Mouse (Mus musculus): ENCODE measurements around the gene Tmem222.

Gene Tmem222

DNA sequence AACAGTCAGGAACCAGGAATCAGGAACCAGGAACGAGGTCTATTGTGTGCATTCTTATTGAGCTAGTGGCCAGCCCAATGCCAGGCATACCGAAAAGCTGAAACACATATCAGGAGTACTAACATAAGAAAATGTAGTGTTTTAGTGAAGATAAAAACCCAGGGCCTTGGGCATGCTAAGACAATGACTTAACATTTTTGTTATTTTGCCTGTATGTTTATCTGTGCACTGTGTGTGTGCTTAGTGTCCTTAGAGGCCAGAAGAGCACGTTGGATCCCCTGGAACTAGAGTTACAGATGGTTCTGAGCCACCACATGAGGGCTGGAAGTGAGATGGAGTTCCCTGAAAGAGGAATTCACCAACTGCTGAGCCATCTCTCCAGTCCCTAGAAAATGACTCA lies 7.7 kb upstream of the Tmem222 start:
- DNase-seq (ENCODE audit: low spot score) = no peak

DNA sequence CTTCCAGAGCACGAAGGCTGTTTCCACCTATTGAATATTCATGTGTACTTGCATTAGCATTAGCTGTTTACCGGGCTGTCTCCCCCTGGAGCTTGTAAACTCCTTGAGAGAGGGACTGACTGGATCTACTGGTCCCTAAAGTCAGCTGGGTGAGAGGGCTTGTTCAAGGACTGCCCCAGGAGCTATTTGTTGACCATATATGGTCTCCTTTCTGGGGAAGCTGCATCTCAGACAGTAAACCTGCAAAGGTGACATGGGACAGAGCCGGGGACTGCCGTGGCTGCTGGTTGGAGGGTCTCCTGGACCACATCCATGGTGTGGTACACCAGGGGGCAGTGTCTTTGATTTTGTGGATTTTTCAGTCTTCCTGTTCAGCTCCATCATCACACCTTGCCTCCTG lies 5.1 kb upstream of the Tmem222 start:
- DNase-seq (ENCODE audit: low spot score) = no peak

DNA sequence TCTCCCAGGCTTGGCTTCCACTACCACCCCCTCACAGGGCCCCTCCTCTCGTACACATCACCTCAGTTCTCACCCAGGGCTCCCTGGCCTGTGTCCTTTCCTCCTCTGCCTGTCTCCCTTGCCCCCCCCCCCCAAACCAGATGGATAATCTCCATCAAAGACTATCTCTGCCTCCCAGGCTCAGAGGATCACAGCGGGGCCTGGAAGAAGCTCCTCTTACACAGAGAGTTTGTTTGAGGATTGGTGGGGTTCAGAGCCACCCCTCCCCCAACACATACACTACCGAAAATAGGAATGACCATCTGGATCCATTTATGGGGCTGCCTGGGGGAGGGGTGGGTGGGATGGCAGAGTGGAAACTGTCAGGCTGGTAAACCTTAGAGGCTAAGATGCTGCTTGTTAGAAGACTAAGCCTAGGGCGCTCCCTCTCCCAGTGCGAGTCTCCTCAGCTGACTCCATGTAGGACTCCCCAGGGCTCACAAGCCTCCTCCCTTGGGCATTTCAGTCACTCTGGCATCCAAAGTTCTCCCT lies 4.4 kb upstream of the Tmem222 start:
- no peak for DNase-seq (ENCODE audit: low spot score)

DNA sequence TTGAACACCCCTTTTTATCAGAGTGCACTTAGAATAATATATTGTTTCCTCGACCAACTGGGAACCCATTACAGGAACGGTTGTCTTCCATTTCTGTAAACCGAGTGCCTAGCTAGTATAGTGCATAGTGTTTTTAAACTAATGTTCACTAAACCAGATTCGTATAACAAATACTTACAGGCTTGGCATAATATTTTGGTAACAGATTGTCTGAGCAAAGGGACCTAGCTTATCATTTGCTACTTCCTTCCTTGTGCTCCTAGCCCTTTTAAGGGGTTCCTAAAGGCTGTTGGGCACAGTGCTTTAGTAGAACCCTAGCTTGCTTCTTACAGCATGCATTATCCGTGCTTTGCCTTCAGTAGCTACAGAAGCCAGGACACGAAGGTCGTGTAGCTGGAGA lies 3.9 kb upstream of the Tmem222 start:
- no peak for DNase-seq (ENCODE audit: low spot score)

- no peak for DNase-seq (ENCODE audit: low spot score)
Observed at GRCm38 (mm10) chr4:133278482-133278881, 890 bp upstream of the Tmem222 start.

DNA sequence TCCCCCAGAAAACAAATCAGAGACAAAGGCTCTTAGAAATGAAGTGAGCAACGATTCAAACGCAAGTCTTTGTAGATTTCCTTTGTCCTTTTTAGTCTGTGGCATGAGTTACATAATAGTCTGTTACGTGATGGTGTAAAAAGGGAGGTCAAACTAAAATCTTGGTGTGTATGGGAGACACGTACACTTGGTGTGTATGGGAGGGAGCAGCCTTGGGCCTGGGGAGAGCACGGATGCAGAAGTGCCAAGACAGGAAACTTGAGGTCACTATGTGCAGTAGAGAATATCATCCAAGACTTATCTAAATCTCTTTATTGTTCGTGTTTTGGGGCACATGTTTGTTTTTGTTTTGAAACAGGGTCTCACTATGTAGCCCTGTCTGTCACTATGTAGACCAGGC lies 475 bp upstream of the Tmem222 start:
- DNase-seq (ENCODE audit: low spot score) = no peak

DNA sequence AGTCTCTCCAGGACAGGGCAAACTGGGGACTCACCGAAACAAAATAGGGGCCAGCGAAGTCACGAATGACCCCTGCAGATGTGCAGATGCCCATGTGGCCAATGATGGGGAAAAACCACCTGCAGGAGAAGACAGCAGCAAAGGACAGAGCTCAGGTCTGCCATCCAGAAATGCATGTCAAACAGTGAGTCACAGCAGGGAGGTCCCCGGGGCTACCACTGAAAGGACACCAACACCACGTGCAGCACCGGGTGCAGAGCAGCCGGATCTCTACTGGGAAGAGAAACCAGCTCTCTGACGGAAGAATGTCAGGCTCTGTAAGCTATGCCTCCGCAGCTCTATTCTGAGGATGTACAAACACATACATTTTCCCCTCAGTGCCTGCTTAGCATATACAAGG lies 6.7 kb downstream of the Tmem222 start:
- no peak for DNase-seq (ENCODE audit: low spot score)

- no peak for DNase-seq (ENCODE audit: low spot score)
Observed at GRCm38 (mm10) chr4:133269596-133269995, 8.0 kb downstream of the Tmem222 start.

- DNase-seq (ENCODE audit: low spot score) = no peak
Observed at GRCm38 (mm10) chr4:133268931-133269330, 8.7 kb downstream of the Tmem222 start.

DNA sequence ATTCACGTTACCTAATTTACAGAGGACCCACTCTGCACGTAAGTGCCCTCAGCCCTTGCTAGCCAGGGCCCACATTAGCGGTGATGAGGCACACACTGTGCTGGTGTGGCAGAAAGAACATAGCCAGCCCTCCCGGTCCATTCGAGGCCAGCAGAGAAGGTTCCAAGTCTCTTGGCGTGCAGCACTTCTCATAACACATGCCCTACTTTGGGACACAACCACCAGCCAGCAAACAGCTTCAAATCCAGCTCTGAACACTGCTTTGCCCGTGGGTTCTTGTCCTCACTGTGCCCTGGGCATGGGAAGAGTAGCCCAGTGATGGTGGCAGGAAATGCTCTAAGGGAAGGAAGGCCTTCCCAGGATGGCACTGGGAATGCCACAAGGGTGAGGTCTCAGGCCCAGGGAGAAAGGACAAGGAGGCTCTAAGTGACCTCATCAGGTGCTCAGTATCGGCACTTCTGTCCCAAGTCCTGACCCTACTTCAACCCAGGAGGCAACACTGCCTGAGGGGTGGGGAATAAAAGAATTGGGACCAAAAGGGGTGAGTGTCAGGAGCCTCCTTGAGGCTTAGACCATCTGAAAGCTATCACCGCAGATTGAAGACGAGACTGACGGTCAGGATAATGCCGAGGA lies 11.2 kb downstream of the Tmem222 start:
- no peak for DNase-seq (ENCODE audit: low spot score)

DNA sequence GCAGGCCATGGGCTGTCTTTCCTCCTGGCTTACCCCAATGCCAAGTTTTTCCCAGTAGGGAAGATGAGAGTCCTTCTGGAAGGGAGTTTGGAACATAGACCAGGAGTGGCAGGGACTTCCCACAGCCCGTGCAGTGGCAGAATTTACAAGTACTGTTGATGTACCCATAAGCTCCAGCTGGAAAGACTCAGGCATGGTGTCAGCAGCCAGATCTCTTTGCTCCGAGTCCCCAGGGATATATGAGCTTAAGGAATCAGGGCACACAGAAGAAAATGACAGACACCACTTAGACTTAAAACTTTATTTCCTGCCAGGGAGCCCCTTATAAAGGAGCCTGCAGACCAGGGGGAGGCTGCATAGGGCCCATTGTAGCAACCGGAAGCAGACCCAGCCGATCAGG lies 11.8 kb downstream of the Tmem222 start:
- DNase-seq (ENCODE audit: low spot score) = no peak

DNA sequence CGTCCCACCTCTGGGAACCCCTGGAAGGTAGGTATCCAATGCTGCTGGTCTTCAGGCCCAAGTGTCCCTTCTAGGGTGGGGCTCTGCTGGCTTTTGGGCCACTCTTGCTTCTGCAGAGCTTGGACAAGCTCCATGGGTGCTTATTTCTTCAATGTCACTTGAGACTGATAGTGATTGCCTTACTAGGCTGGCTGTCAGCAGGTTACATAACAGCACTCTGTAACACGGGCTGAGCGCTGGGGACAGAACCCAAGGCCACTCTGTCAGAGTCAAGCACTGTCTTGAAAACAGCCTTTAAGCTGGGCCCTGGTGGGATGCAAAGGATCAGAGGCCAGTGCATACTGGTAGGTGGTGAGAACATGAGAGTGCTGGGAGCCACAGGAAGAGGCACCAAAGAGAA lies 12.3 kb downstream of the Tmem222 start:
- DNase-seq (ENCODE audit: low spot score) = no peak

GRCm38 (mm10) chr4:133264559-133264958 lies 13.0 kb downstream of the Tmem222 start:
- DNase-seq (ENCODE audit: low spot score) = no peak

- no peak for DNase-seq (ENCODE audit: low spot score)
Observed at GRCm38 (mm10) chr4:133263756-133264155, 13.8 kb downstream of the Tmem222 start.

DNA sequence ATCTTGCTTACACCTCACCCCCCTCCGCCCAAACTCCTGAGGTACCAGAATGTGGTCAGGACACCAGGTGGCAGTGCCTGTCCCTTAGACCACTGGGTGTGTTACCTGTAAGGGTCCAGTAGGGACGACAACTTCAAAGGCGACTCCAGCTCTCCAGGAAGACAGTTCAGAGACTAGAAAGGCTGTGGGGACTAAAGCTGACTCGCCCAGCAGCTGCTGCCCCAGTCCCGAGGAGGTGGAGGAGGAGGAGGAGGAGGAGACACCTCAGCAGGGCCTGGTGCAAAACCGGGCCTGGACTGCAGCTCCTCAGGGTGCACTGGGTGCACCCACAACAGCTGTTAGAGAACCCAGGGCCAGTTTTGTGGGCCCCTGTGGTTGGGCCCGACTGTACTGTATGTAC lies 14.7 kb downstream of the Tmem222 start, which contains the start of gene Sytl1:
Gene Sytl1 (minus strand): TSS at position 232 of the 400 bp plus-strand sequence.
- DNase-seq (ENCODE audit: low spot score) = no peak

GRCm38 (mm10) chr4:133262375-133262765 lies 15.2 kb downstream of the Tmem222 start:
- no peak for DNase-seq (ENCODE audit: low spot score)

- DNase-seq (ENCODE audit: low spot score) = no peak
Observed at GRCm38 (mm10) chr4:133261641-133262374, 15.8 kb downstream of the Tmem222 start.

GRCm38 (mm10) chr4:133257798-133258408 lies 19.7 kb downstream of the Tmem222 start:
- DNase-seq (ENCODE audit: low spot score) = no peak

GRCm38 (mm10) chr4:133257230-133257629 lies 20.4 kb downstream of the Tmem222 start:
- no peak for DNase-seq (ENCODE audit: low spot score)

DNA sequence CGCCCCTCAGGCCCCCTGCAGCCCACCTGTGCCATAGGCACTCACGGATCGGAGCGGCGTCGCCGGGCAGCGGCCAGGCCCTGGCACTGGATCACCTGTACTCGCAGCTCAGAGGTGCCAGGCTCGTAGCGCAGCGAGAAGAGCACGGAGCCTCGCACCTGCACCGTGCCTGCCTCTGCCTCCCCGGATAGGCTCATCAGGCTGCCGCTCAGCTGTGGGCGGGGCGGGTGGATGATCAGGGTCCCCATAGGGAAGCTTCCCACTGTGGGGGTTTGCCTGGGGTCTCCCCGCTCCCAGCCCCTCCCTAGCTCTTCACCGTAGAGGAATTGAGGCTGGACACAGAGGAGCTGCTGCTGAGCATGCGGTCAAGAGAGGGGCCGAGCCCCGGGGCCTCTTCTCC lies 20.8 kb downstream of the Tmem222 start:
- no peak for DNase-seq (ENCODE audit: low spot score)

- no peak for DNase-seq (ENCODE audit: low spot score)
Observed at GRCm38 (mm10) chr4:133255392-133255791, 22.2 kb downstream of the Tmem222 start.

GRCm38 (mm10) chr4:133253412-133253811 lies 24.2 kb downstream of the Tmem222 start:
- no peak for DNase-seq (ENCODE audit: low spot score)

- no peak for DNase-seq (ENCODE audit: low spot score)
Observed at GRCm38 (mm10) chr4:133252089-133252488, 25.5 kb downstream of the Tmem222 start.
